Mouse (Mus musculus) embryo, embryonic 11.5 days (tissue): ENCODE results near the gene Nrn1.

Experiments used
- DNase-seq: peaks from one replicate; pipeline ENCODE4 v3.0.0-alpha.2; 2012; ENCODE audit warnings: low read depth, low spot score

Nrn1 gene

DNA sequence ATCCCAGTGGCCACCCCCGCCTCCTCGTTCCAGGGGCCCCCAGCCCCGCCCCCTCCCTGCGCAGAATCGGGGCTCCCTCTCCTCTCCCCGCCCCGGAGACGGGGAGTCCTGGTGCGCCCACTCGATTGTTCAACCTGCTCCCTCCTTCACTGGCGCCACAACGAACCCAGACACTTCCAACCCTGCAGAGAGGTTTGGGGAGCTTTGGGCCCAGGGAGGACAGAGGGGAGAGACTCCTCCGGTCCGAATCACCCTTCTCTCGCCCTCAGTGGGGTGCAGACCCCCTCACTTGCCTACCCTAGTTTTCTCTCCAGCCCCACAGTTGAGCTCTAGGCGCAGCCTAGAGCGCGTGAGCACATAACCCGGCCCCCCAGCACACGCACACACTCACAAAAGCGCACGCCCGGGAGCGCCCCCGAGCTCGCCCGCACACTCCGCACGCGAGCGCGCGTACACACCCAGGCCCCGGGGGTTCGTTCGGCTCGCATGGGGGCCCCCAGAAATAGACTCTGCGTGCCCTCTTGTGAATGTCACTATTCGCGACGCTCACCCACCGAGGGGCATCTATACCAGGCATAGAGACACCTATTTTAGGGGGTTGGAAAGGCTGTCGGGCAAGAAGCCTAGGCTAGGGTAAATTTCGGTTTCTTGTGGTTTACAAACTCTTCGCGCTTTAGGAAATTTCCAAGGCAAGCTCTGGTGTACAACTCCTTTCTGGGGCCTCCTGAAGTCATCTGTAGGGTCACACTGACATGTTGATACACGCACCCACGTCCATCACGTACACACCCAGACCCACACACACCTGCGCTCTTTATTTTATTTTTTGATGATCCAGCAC lies at the start of gene Nrn1:
Nrn1 (minus strand) TSS at position 401 of the 841 bp plus-strand sequence.
- no peak for DNase-seq

GRCm38 (mm10) chr13:36779626-36780025 lies 44.7 kb upstream of the Nrn1 start:
- peak; percentile 8 for DNase-seq

GRCm38 (mm10) chr13:36766801-36767200 lies 31.9 kb upstream of the Nrn1 start:
- DNase-seq = no peak

- DNase-seq = no peak
These were observed 16.9 kb upstream of the Nrn1 start for GRCm38 (mm10) chr13:36751861-36752260.

GRCm38 (mm10) chr13:36750056-36750455 lies 15.1 kb upstream of the Nrn1 start:
- DNase-seq = no peak

- no peak for DNase-seq
These were observed 1.7 kb upstream of the Nrn1 start for GRCm38 (mm10) chr13:36736619-36736996.

DNA sequence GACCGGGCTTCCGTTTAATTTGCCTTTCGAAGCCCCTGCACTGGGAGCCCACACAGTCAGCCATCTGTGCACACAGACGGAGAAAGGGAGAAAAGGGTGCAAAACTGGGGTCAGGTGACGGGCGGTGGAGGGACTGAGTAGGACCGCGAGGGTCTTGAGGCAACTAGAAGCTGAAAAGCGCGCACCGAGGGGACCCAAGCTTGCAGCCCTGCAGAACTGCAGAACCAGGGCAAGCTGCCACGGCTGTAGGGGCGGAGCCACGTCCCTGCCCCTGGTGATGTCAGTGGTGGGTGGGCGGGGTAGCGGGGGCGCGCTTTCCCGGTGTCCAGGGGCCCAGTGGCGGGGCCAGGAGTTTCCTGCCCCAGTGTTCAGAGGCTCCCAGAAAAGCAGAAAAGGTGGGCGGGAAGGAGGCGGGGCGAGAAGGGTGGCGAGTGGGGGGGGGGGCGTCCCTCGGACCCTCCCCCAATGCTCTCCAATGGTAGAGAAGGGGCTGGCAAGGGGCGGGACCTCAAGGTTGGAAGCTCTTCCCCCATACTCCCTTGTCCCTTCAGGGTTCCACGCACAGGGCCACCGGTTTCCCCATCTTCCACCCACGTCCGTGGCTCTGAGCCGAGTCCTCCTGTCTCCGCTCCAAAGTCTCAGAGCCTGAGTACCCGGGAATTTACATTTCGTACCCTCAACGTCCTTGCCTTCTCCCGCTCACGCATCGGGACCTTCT lies 1.1 kb upstream of the Nrn1 start:
- DNase-seq = peak; percentile 78

DNA sequence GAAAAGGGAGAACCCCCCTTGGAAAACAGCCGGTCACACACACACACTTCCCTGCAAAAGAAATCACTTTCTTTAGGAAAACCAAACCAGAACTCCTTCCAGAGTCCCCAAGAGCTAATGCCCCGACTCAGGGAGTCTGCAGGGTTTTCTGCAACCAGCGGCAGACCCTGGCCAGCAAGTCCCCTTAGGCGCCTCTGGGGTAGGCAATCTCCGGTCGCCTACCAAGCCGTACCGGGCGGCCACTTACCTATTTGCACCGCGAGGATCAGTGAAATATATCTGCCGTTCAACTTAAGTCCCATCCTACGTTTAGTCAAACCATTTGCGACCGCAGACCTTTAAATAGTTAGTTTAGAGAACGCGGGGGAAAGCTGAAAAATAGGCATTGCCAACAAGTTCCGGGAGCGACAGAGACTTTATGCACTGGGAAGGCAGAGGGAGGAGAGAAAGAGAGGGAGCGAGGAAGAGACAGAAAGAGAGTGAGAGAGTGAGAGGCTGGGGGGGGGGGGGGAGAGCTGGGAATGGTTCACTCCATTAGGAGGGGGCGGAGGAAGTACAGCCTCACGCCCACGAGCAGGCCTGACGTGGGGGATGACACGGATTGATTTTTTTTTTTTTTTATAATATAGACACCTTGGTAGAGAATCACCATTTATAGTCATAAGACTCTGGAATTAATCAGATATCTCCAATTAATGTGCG lies 791 bp downstream of the Nrn1 start:
- no peak for DNase-seq

- no peak for DNase-seq
These were observed 1.4 kb downstream of the Nrn1 start for GRCm38 (mm10) chr13:36733566-36733965.

- DNase-seq = no peak
These were observed 1.9 kb downstream of the Nrn1 start for GRCm38 (mm10) chr13:36732891-36733490.

- no peak for DNase-seq
These were observed 2.9 kb downstream of the Nrn1 start for GRCm38 (mm10) chr13:36731931-36732461.

DNA sequence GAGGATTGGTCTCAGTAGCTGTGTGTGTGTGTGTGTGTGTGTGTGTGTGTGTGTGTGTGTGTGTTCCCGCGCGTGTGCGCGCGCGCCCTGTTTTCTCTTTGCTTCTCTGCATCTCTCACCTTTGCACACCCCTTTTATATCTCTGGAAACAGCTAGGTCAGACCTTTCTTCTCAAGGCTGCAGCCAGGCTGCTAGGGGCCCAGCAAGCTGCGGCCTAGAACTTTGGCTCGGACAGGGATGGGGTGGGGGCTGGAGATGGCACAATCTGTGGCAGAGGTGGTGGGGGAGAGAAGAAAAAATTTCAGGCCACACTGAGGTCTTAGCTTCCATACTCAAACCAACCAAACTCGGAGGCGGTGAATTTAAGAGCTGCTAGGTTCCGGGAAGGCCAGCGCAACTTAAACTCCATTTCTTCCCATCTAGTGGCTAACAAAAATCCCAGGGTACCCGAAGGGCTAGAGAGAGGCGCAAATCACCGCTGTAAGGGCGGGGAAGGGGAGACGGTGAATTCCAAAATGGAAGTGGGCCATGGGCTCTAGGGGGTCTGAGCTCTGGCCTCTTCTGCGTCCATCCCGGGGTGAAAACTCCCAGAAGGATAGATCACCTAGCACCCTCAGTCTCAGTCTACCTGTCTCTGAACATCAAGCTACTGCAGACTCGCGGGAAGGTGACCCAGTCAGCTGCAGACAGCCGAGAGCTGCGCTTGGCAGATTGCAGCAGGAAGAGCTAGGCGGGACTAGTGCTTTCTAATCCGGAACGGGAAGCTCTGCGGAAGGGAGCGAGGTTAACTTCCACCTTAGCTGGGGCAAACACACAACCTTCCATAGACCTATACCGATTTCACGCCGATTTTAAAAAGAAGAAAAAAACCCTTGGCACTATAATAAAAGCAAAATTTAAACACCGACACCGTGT lies 3.7 kb downstream of the Nrn1 start:
- no peak for DNase-seq

DNA sequence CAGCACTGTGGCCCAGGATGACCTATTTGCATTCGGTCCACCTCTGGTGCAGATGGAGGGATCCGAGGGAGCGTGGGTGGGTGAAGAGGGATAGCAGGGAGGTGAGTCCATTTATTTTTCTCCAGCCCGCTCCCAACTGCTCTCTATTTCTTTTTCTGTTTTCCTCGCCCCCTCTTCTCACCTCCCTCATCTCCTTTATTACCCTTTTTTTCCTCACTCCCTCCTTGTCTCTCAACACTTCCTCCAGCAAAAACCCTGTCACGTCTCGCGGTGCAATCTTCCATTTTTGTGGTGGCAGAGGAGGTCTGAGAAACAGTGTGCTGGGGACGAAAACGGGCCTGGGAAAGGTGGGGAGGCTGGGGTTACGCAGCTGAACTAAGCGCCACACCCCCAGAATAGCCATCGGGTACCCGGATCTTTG lies 4.6 kb downstream of the Nrn1 start:
- no peak for DNase-seq

GRCm38 (mm10) chr13:36729731-36730340 lies 5.1 kb downstream of the Nrn1 start:
- no peak for DNase-seq

DNA sequence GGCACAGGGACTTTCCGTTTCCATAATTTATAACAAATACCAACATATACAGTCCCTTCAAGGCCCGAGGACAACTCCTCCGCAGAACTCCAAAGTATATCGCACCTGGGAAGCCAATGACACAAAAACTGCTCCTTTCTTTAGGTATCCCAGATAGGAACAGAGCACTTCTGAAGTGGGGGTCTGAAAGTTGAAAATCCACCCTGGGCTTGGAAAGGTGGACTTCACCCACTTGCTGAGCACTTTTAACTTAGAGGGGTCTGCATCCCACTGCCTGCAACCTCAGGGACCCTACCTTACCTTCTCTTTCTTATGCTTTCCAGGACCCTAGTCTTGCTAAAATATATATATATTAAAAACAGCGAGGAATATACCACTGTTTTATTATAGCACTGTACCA lies 6.4 kb downstream of the Nrn1 start:
- no peak for DNase-seq

DNA sequence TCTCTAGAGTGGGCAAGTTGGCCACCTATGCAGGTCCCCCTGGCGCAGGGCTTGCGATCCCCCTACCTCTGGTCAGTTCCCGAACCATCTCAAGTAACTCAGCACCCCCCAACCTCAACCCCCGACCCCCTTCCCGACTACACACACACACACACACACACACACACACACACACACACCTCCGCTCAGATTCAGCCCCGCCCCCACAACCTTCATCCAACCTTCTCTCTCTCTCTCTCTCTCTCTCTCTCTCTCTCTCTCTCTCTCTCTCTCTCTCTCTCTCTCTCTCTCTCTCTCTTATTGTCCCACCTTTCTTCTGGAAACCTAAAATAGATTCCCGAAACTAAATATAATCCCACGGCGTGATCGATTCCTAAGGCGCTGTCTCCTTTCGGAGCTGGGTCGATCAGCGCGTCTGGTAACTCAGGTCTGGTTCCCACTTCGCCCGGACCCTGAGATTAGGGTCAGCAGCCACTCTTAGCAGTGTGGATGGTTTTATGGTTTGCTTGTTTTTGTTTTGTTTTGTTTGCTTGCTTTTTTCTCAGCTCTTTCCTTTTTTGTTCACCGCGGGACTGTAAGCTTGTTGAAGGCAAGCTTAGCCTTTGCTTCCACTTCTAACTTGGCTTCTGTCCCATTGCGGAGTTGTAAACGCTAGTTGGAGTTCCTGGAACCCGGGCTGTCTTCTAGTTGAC lies 7.0 kb downstream of the Nrn1 start:
- DNase-seq = no peak

DNA sequence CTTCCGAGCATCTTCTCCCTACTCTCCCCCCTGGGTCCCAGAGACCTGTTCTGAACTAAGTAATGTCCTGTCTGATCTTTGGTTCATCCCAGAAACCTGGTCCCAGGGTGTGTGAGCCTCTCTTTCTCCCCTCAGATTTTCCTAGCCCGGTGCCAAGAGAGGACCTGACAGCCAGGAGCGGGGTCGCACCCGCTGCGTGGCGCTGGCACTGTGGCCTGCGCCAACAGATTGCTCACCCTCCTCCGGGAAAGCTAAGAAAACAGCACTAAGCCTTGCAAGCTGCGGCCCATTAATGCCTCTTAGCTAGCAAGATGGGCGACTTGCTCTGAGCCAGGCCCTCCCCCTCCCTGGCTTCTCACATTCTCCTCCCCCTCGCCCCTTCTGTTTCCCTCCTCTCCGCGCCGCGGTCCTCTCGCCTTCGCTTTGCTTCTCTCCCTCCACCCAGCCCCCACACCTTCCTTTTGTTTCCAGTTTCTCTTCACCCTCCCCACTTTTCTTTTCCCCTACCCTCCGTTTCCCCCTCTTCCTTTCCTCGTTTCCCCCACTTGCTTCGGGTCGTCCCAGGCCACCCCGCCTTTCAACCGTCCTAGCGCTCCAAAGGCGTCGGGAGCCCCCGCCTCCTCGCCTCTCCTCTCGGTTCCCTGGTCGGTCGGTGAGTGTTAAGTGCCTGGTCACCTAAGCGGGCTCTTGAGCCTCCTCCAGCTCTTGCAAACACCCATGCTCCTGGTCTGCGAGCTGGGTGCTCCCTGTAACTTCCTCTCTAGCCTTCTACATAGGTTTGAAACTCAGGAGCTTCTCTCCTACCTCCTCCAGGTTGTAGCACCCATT lies 7.8 kb downstream of the Nrn1 start:
- no peak for DNase-seq

GRCm38 (mm10) chr13:36726551-36726950 lies 8.4 kb downstream of the Nrn1 start:
- DNase-seq = no peak

- no peak for DNase-seq
These were observed 9.1 kb downstream of the Nrn1 start for GRCm38 (mm10) chr13:36725881-36726280.
